Mouse (Mus musculus) embryonic facial prominence, embryonic 12.5 days (tissue): Measurements from ENCODE around the gene Gm10271. TPM values are rescaled to one million over a fixed set of nuclear protein-coding genes. Genes with fewer than 3 reads are reported as not detected.

Experiments used
- ATAC-seq: fragments of 200-750 bp; cut with Nextera tagmentation; 2 replicates; pipeline ENCODE4 v1.8.0; 2017; ENCODE audit not compliant: insufficient number of reproducible peaks, insufficient read depth, low FRiP score, low TSS enrichment
- H3K27ac ChIP-seq: fragments of 300-500 bp; sonication (generic); 2 replicates; pipeline ENCODE4 v1.5.1; 2016; ENCODE audit warnings: mild to moderate bottlenecking
- H3K27me3 ChIP-seq: fragments of 300-500 bp; sonication (generic); 2 replicates; pipeline ENCODE4 v1.6.1; 2016; ENCODE audit warnings: mild to moderate bottlenecking, moderate library complexity
- H3K36me3 ChIP-seq: fragments of 300-500 bp; sonication (generic); 2 replicates; pipeline ENCODE4 v1.6.1; 2016; ENCODE audit warnings: mild to moderate bottlenecking
- H3K4me1 ChIP-seq: fragments of 300-500 bp; sonication (generic); 2 replicates; pipeline ENCODE4 v1.6.1; 2016
- H3K4me2 ChIP-seq: fragments of 300-500 bp; sonication (generic); replicated peaks from 2 replicates; pipeline ENCODE4 v1.6.1; 2016; ENCODE audit warnings: mild to moderate bottlenecking, moderate library complexity
- H3K4me3 ChIP-seq: fragments of 300-500 bp; sonication (generic); 2 replicates; pipeline ENCODE4 v1.5.1; 2016; ENCODE audit warnings: mild to moderate bottlenecking
- H3K9ac ChIP-seq: fragments of 300-500 bp; sonication (generic); 2 replicates; pipeline ENCODE4 v1.6.1; 2016; ENCODE audit warnings: mild to moderate bottlenecking, moderate library complexity
- H3K9me3 ChIP-seq: fragments of 300-500 bp; sonication (generic); 2 replicates; pipeline ENCODE4 v1.6.1; 2016; ENCODE audit warnings: mild to moderate bottlenecking, moderate library complexity
- WGBS: fragments of 180-500 bp; shearing (Covaris S2); methylation state at CpG from one replicate; pipeline ENCODE4 v1.1.7; 2016; 5-methylcytosine and 5-hydroxymethylcytosine counted together
- polyA plus RNA-seq: library from polyadenylated mRNA; unstranded; fragments of >200 nt; fragmentation: Nextera tagmentation; extraction: Ambion mirVana; gene quantifications from 2 replicates; pipeline ENCODE4 v1.2.1, GENCODE M21; 2016

The Gm10271 gene
- polyA plus RNA-seq, 1 experiment from 2014 or later, result not detected

DNA sequence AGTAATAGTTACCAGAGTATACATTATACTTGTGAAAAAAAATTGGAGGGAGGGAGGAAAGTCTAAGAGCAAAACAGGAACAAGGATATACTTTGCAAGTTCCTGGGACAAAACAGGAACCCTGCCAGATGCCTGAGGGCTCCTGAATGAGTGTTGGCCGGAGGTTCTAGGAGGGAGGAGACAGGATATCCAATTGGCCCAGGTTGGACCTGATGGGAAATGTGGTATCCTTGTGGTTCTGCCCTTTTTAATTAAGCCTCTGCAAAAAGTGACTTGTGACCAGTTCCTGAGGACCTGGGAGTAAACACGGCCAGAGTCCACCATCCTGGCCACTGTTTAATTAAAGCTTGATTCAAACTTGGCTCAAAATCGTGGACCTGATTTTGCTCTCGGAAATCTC is 3.7 kb downstream of the Gm10271 start:
- 83% methylated on average over 4 of the region's 4 CpGs for WGBS
- Histone ChIP-seq H3K27me3 (no peaks in the 10 kb centered on the region), H3K9me3 (no peaks in the 10 kb centered on the region), H3K4me1 (no peaks in the 10 kb centered on the region), H3K4me3 (no peak overlapping the region), H3K9ac (no peak overlapping the region), H3K36me3 (no peaks in the 10 kb centered on the region), H3K4me2 (no peak overlapping the region), H3K27ac (no peak overlapping the region)
- ATAC-seq, result no peak

DNA sequence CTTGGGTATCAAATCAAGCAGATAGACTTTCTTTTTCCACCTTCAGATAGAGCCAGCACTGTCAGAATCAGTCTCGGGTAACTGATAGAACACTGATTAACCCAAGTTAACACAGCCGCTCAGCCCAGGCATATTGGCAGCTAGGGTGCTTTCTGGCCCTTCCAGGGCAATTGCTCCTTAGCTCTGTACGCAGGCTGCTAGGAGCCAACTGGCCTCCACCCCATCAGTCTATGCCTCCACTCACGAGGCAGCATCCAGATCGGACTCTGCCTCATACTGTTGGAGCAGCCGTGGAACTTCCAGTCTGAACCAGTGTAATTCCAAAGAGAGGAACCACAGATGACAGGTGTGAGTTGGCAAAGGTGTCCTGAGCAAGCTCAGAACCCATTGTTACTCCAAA is 6.3 kb downstream of the Gm10271 start:
- Histone ChIP-seq H3K4me2 (no peak overlapping the region), H3K9me3 (no peaks in the 10 kb centered on the region), H3K4me1 (no peaks in the 10 kb centered on the region), H3K27me3 (no peaks in the 10 kb centered on the region), H3K4me3 (no peak overlapping the region), H3K36me3 (no peaks in the 10 kb centered on the region), H3K9ac (no peak overlapping the region), H3K27ac (no peak overlapping the region)
- no peak for ATAC-seq
- 80% methylated on average over 6 of the region's 6 CpGs for WGBS

DNA sequence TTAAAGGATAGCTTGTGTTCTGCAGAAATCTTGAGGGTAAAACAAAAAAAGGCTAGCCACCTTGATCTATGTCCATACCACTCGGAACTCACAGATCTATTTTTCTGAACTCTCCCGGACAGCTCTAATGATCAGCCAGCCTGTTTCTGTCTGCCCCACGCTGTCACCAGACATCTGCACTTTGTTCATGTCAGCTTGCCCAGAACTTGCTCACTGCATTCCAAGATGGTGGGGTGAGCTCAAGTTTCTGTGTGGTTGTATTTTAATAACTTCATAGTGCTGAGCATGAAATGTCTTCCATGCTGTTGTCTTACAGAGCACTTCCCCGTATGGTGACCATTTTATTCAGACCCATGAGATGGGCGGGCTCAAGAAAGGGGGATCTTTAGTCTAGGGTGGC is 7.1 kb downstream of the Gm10271 start:
- Histone ChIP-seq H3K36me3 (no peaks in the 10 kb centered on the region), H3K4me3 (no peak overlapping the region)
- WGBS, result 35% methylated on average over 5 of the region's 5 CpGs

DNA sequence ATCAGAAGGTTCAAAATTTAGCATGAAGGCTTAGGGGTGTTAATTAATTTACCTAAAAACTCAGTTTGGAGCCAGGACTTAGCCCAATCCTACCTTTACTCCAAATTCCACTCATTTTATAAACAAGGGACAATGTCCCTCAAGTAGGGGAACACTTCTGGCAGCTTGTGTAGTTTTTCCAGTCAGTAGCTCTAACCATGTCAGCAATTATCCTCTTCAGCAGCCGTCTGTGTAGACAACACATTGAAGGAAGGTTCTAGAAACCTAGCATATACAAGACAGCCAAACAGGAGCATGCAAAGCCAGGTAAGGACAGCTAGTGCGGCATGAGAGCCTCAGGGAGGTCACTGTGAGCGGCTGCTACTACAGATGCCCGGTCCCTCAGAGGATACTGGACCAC is 7.8 kb downstream of the Gm10271 start:
- Histone ChIP-seq H3K4me1 (no peaks in the 10 kb centered on the region), H3K36me3 (no peaks in the 10 kb centered on the region), H3K4me3 (no peak overlapping the region), H3K27ac (no peak overlapping the region), H3K9me3 (no peaks in the 10 kb centered on the region), H3K27me3 (no peaks in the 10 kb centered on the region), H3K9ac (no peak overlapping the region), H3K4me2 (no peak overlapping the region)
- ATAC-seq, result no peak
- WGBS, result 77% methylated on average over 4 of the region's 4 CpGs

More for the DNA sequence above, 7.1 kb downstream of the Gm10271 start:
- Histone ChIP-seq H3K9ac (no peak overlapping the region), H3K27me3 (no peaks in the 10 kb centered on the region), H3K27ac (no peak overlapping the region), H3K9me3 (no peaks in the 10 kb centered on the region), H3K4me2 (no peak overlapping the region), H3K4me1 (no peaks in the 10 kb centered on the region)
- no peak for ATAC-seq

DNA sequence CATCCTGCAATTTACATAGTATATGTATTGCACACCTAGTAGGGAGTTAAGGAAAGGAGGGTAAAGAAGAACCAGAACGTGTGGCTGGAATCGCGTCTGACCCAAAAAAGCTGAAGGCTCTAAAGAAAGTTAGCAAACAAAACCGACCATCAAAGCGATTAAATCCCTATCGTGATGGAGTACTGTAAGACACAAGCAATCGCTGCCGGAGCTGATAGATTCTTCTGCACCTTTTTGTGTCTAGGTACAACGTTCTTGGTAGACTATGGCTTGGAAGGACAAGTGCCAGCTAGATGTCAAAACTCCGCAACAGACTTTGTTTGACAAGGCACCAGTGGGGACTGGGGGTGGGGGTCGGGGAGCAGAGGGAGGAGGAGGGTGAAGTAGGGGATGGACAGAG is 8.3 kb downstream of the Gm10271 start:
- no peaks in the 10 kb centered on the region for H3K36me3 ChIP-seq
- 74% methylated on average over 11 of the region's 11 CpGs for WGBS
- ATAC-seq, result no peak
- no peak overlapping the region for H3K27ac ChIP-seq
- no peak overlapping the region for H3K9ac ChIP-seq
- no peak overlapping the region for H3K4me2 ChIP-seq
- no peaks in the 10 kb centered on the region for H3K9me3 ChIP-seq
- no peaks in the 10 kb centered on the region for H3K4me1 ChIP-seq
- no peak overlapping the region for H3K4me3 ChIP-seq
- H3K27me3 ChIP-seq, result no peaks in the 10 kb centered on the region

DNA sequence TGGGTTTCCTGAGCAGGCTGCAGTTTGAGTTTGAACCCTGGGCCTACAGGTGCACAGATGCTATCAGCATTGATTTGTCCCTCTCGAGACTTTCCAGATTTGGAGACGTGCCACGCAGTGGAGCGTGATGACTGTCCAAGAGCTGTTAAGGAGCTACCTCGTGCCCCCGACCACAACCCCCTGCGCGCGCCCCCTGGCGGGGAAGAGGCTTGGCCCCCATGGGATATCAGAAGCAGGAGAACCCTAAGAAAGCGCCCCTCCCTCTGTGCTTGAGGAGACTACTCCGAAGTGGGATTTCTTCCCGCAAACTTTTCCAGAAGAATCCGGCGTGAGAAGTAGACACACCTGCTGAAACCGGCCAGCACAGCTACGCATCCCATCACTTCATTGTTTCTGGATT is 9.6 kb downstream of the Gm10271 start:
- WGBS, result 55% methylated on average over 17 of the region's 17 CpGs
- H3K27me3 ChIP-seq, result no peaks in the 10 kb centered on the region
- no peak overlapping the region for H3K4me2 ChIP-seq
- peaks cover 3% of the 10 kb centered on the region; the same call in 1 of the 2 replicates for H3K4me1 ChIP-seq
- no peak for ATAC-seq
- no peaks in the 10 kb centered on the region for H3K36me3 ChIP-seq
- H3K9me3 ChIP-seq, result no peaks in the 10 kb centered on the region
- H3K27ac ChIP-seq, result no peak overlapping the region
- no peak overlapping the region for H3K9ac ChIP-seq
- no peak overlapping the region for H3K4me3 ChIP-seq

DNA sequence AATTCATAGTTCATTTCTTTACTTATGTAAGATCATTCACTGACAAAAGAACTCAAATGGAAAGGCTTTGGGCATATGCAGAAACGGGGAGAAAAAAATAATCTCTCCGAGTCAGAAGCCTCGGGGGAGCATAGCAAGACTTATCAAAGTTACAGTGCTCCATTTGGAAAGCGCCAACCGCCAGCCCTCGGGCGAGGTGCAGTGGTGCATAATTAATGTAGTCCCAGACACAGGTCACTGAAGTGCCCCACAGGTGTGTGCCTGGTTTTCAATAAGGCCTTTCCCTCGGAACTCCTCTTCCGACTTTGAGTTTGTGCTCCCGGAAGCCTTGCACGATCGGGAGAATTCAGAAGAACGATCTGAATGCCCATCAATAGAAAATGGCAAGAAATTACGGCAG is 10.3 kb downstream of the Gm10271 start:
- Histone ChIP-seq H3K4me2 (no peak overlapping the region), H3K27ac (no peak overlapping the region), H3K36me3 (no peaks in the 10 kb centered on the region), H3K4me3 (no peak overlapping the region), H3K9me3 (no peaks in the 10 kb centered on the region), H3K4me1 (peaks cover 4% of the 10 kb centered on the region; the same call in 1 of the 2 replicates), H3K9ac (no peak overlapping the region), H3K27me3 (no peaks in the 10 kb centered on the region)
- no peak for ATAC-seq
- WGBS, result 75% methylated on average over 14 of the region's 14 CpGs

DNA sequence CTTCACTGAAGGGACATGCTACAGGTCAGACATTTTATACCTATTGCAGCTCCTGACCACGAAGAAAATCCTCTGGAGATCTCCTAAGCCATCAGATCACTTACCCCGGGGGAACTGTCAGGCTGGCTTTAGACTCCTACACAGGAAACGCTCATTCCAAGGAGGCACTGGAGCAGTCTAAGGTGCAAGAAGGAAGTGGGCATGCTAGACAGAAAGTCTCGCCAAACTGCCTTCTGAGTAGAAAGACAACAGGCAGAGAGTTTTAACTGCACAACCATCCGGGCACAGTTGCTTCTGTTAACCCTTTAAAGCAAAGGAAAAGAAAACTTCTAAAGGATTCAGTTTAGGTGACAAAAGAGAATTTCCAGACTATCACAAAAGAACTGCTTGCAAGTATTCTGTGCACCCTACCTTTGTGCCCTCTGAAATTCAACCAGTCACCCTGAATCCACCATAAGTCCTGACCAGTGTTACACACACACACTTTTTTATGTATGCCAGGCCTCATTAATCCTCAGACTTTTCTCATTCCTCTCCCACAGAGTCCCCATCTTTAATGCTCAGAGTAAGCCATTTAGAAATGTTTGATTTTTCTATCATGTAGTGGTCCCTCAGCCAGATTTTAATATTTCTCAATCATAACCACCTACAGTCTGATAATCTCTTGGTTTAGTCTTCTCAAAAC is 14.4 kb downstream of the Gm10271 start:
- Histone ChIP-seq H3K4me2 (no peak overlapping the region), H3K9ac (no peak overlapping the region), H3K36me3 (no peaks in the 10 kb centered on the region), H3K27ac (no peak overlapping the region), H3K27me3 (no peaks in the 10 kb centered on the region), H3K9me3 (no peaks in the 10 kb centered on the region), H3K4me3 (no peak overlapping the region), H3K4me1 (peaks cover 4% of the 10 kb centered on the region; the same call in 1 of the 2 replicates)
- no peak for ATAC-seq
- WGBS, result 23% methylated on average over 5 of the region's 5 CpGs

DNA sequence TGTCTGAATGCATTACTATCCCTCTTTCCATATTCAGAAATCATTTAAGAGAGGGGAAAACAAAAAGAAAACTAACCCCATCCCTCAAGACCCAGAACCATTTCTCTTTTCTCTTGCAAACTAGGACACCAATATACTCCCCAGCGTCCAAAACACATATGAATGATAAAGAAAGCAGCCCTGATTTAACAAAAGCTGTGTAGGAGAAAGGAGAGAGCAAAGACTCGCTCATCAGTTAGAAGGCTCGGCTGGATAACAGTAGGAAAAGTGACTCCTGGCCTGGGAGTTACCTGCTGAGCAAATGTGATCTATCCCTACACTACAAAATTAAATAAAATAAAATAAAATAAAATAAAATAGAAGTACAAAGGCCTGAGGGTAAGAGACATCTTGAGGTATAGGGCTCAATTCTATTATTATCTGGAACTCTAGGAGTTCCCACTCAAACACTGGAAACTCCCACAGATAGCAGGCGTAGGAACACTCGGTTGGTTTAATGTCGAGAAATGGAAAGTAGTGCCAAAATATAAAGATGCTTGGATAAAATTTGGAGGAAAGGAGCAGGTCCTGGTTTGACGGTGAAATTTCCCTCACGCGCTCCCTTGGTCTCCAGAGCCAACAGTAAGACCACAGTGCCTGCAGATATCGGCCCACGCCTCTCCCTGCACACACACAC is 15.8 kb downstream of the Gm10271 start:
- Histone ChIP-seq H3K36me3 (no peaks in the 10 kb centered on the region), H3K4me2 (no peak overlapping the region), H3K27me3 (no peaks in the 10 kb centered on the region), H3K27ac (no peak overlapping the region), H3K4me1 (peaks cover 4% of the 10 kb centered on the region; the same call in 1 of the 2 replicates), H3K4me3 (no peak overlapping the region), H3K9me3 (no peaks in the 10 kb centered on the region), H3K9ac (no peak overlapping the region)
- 91% methylated on average over 11 of the region's 11 CpGs for WGBS
- ATAC-seq, result no peak

DNA sequence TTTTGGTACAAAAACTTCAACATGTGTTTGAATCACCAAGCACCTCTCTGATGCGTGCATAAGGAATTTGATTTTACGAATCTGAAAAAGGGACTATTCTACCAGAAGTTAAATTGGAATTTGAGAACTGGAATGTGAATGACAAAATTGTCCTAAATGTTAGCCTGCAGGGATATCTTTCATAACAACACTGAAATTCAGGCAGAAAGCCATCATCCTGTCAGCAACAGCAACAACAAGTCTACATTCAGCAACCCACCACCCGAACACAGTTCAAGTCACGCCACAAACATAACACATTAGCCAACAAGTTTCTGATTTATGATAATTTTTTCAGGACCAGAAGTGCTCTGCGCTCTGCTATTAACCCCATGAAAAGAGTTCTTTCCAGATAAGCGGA is 17.2 kb downstream of the Gm10271 start:
- Histone ChIP-seq H3K36me3 (no peaks in the 10 kb centered on the region), H3K9ac (no peak overlapping the region), H3K4me2 (no peak overlapping the region), H3K27me3 (no peaks in the 10 kb centered on the region), H3K4me3 (no peak overlapping the region), H3K27ac (no peak overlapping the region), H3K4me1 (peaks cover 4% of the 10 kb centered on the region; the same call in 1 of the 2 replicates), H3K9me3 (no peaks in the 10 kb centered on the region)
- 89% methylated on average over 6 of the region's 6 CpGs for WGBS
- ATAC-seq, result no peak

DNA sequence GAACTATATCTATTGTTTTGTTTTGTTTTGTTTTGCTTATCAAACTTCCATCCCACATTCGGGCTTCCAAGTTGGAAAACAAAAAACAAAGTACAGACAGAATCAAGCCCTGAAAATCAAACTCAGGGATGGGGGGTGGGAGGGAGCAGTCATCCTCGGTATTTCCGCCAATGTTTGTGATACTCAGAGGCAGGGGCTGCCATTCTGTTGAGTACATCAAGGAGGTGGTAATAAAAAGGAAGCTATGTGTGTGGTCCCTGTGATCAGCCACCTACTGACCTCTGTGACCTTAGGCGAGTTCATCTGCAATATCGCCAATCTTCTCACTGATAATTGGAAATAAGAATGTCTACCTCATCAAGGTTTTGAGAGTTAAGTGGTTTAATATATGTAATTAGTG is 21.5 kb downstream of the Gm10271 start:
- Histone ChIP-seq H3K4me3 (peak overlapping the region; percentile 80), H3K9ac (no peak overlapping the region), H3K4me2 (peak overlapping the region; percentile 62), H3K9me3 (no peaks in the 10 kb centered on the region), H3K27ac (no peak overlapping the region), H3K4me1 (peaks cover 6% of the 10 kb centered on the region), H3K36me3 (no peaks in the 10 kb centered on the region), H3K27me3 (no peaks in the 10 kb centered on the region)
- no peak for ATAC-seq
- WGBS, result 25% methylated on average over 5 of the region's 5 CpGs

DNA sequence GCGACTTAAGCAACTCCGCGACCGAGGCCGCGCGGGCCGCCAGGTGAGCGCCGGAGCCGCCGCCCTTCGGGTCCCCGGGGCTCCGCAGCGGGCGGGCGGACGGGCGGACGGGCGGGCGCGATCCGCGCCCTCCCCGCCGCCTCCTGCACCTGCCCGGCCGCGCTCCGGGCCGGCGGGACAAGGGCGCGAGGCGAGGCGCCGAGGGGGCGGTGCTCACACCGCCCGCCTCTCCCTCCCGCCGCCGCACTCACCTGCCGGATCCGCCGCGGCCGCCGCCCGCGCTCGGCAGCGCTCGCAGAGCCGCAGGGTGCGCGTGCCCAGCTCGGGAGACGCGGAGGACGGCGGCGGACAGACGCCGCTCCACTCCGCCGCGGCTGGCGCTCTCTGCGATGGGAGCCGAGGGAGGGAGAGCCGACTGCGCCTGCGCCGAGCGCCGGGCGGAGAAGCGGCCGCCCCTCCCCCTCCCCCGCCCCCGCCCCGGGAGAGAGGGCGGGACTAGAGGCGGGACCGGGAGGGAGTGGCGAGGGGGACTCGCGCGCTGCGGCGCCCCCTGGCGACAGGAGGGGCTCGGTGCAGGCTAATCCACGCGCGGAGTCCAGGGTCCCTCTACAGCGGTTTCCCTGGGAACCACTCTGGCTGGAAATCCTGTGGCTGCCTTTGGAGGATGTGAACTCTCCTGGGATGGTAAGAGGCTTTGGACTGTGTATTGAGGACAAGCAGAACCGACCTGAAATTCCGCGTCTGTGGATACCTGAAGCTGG is 22.2 kb downstream of the Gm10271 start, which contains the start of gene Rab3ip:
Gene Rab3ip, minus strand, starts transcription at position 761 of the 761 bp plus-strand sequence.
- Histone ChIP-seq H3K4me2 (peak within 1 kb of the TSS; percentile 62), H3K4me1 (peaks cover 7% of the 10 kb centered on the region), H3K9ac (peak within 1 kb of the TSS; percentile 81), H3K27me3 (no peaks in the 10 kb centered on the region), H3K27ac (peak within 1 kb of the TSS; percentile 88), H3K36me3 (no peaks in the 10 kb centered on the region), H3K9me3 (no peaks in the 10 kb centered on the region), H3K4me3 (peak within 1 kb of the TSS; percentile 80)
- peak; percentile 87 for ATAC-seq
- under 1% methylated on average over 78 of the region's 103 CpGs for WGBS
